Mouse (Mus musculus): ENCODE data around the gene Dlg2. TPM values are rescaled to one million over a fixed set of nuclear protein-coding genes. Genes with fewer than 3 reads are reported as not detected.

Dlg2 gene
- polyA plus RNA-seq, 1 experiment from 2014 or later: 1.3 TPM

DNA sequence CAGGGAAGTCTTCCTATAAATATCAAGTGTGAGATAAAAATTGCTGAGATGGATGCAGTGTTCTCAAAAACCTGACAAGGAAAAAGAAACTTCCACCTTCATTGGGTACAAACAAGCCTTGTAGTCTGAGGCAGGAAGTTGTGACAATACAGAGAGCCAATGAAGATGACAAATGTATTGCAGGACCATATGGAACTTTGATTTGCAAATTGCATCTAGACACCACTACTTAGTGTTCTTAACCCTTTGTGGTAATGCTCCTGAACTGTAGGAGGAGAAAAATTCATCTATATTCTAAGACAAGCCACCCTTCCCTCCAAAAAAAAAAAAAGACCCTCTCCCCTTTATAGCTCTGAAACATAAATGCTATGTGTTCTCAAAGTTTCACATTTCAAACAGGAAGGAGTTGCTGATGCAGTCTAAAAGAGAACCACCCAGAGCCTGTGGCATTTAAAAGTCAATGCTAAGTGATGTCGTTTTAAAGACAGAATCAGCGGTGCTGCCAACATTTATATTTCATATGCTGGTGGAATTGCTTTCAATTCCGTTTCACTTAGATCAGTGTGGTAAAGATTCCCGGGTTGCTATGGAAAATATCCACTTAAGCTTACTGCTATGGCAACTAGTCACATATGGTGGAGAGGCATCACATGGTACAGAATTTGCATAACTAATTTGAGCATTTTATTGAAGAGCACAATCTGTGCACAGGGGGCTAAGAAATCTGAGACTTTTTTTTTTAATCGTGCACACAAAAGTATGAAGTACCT lies 731.8 kb downstream of the Dlg2 start:
- no peaks in the 10 kb centered on the region for H3K36me3 ChIP-seq (replicated peaks)
- H3K27ac ChIP-seq (replicated peaks): no peak overlapping the region
- no peaks in the 10 kb centered on the region for H3K9me3 ChIP-seq
- no peak overlapping the region for H3K4me3 ChIP-seq
- H3K4me1 ChIP-seq: no peaks in the 10 kb centered on the region
- H3K27me3 ChIP-seq (replicated peaks; ENCODE audit: low read depth, poor library complexity, severe bottlenecking): no peaks in the 10 kb centered on the region
- 82% methylated on average over 5 of the region's 5 CpGs for WGBS
- no peak for DNase-seq (ENCODE audit: low spot score)

DNA sequence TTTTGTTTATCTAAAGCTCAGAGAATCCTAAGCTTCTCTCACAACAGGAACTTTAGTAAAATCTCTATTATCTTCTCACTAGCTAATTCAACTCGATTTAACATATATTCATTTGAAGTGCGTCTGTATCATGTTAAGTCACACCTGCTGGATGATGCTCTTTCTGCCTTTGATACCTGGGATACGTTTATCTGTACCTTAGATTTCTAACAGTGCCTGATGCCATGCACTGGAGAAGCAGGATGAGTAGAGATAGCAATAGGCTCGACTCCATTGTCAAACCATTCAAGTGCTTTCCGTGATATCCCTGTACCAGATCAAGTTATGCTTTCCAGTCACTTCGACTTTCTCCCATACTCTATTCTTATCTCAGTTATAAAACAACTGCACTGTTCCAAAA lies 732.5 kb downstream of the Dlg2 start:
- no peak overlapping the region for H3K27ac ChIP-seq (replicated peaks)
- H3K9me3 ChIP-seq: no peaks in the 10 kb centered on the region
- 76% methylated on average over 6 of the region's 6 CpGs for WGBS
- no peaks in the 10 kb centered on the region for H3K36me3 ChIP-seq (replicated peaks)
- H3K4me1 ChIP-seq: no peaks in the 10 kb centered on the region
- DNase-seq (ENCODE audit: low spot score): no peak
- no peak overlapping the region for H3K4me3 ChIP-seq
- no peaks in the 10 kb centered on the region for H3K27me3 ChIP-seq (replicated peaks; ENCODE audit: low read depth, poor library complexity, severe bottlenecking)

DNA sequence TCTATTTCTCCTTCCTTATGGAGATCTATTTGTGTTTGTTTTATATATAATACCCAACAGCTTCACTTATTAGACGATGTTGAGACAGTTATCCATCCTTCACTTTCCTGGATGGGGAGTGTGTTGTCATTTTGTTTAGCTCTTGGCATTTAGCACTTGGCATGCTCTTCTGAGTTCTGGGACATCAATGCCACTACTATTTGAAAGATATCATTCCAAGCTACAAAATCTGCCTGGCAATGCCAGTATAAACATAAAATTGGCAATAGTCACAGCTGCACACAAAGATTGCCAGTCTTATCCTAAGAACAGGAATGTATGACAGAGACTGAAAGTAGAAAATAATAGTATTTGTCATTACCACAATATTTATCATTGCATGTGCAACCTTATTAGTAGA lies 735.8 kb downstream of the Dlg2 start:
- H3K4me3 ChIP-seq: no peak overlapping the region
- H3K4me1 ChIP-seq: no peaks in the 10 kb centered on the region
- H3K36me3 ChIP-seq (replicated peaks): no peaks in the 10 kb centered on the region
- no peaks in the 10 kb centered on the region for H3K27me3 ChIP-seq (replicated peaks; ENCODE audit: low read depth, poor library complexity, severe bottlenecking)
- H3K27ac ChIP-seq (replicated peaks): no peak overlapping the region
- H3K9me3 ChIP-seq: no peaks in the 10 kb centered on the region
- DNase-seq (ENCODE audit: low spot score): no peak
- WGBS: 90% methylated on average over 1 of the region's 1 CpGs

DNA sequence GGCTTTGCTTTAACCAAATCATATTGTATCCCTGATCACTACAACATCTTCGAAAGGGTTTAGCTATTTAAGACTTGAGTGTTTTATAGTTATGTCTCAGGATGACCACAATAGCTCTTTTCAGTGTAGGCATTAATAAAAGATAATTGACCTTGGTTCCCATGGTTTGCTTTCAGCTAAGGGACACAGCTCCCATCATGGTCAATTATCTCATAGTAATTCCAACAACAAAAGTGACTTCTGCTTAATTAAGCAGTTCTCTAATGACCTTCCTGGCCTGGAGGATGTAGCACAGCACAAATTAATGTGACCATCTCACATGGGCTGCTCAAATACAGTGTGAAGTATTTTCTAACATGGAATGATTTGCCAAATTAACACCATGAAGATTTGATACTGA lies 738.4 kb downstream of the Dlg2 start:
- Histone ChIP-seq H3K27me3 (replicated peaks; ENCODE audit: low read depth, poor library complexity, severe bottlenecking) (no peaks in the 10 kb centered on the region), H3K36me3 (replicated peaks) (no peaks in the 10 kb centered on the region), H3K4me3 (no peak overlapping the region), H3K9me3 (no peaks in the 10 kb centered on the region), H3K27ac (replicated peaks) (no peak overlapping the region), H3K4me1 (0 out of 2 replicates have a peak, but pooled peaks cover 5% of the 10 kb centered on the region)
- DNase-seq (ENCODE audit: low spot score): no peak
- 81% methylated on average over 1 of the region's 1 CpGs for WGBS

DNA sequence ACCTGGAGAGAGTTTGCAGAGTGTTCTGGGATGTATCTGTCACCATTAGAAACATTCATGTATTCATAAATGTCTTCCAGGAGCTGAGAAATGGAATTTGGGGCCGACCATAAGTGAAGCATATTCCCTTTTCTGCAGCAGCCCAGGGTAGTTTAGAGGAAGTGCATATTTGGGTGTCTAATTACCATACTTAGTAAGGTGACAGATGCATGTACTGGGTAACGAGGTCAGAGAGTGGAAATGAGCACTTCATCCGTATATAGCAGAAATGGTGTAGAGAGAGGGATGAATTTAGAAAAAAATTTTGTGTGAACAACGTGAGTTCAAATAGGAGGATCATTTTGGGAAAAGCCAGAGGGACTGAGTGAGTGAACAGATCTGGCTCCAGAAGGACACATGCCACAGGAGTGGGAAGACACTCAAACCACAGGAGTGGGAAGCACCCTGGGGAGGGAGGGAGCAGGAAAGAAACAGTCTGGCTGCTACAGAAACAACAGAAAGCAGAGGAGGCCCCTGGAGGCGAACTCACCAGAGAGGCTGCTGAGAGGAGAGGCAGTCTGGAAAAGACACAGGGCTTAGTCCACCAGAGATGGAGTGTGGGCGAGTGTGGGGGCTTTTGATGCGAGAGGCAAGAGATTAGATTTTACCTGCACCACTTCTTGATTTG lies 742.0 kb downstream of the Dlg2 start:
- 66% methylated on average over 7 of the region's 7 CpGs for WGBS
- Histone ChIP-seq H3K36me3 (replicated peaks) (no peaks in the 10 kb centered on the region), H3K27me3 (replicated peaks; ENCODE audit: low read depth, poor library complexity, severe bottlenecking) (no peaks in the 10 kb centered on the region), H3K4me3 (no peak overlapping the region), H3K9me3 (no peaks in the 10 kb centered on the region), H3K4me1 (0 out of 2 replicates have a peak, but pooled peaks cover 5% of the 10 kb centered on the region), H3K27ac (replicated peaks) (no peak overlapping the region)
- DNase-seq (ENCODE audit: low spot score): no peak

DNA sequence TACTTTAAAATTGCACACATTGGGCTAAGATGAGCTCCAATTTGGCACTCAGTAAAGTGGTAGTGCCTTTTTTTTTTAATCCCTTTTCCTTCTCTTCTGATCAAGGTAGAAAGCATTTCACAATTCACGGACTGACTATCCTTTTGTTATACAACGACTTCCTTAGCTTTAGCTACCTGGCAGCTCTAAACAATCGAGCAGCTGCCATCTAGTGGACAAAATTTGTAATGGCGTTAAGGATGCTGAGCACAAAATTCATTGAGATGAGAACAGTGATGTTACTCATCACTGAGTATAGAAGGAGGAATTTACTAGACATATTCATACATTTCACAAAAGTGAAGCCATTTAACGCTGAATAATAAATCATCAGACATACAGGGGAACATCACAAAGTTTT lies 750.0 kb downstream of the Dlg2 start:
- no peaks in the 10 kb centered on the region for H3K4me1 ChIP-seq
- H3K27ac ChIP-seq (replicated peaks): no peak overlapping the region
- no peaks in the 10 kb centered on the region for H3K9me3 ChIP-seq
- WGBS: 1% methylated on average over 5 of the region's 5 CpGs
- peak; percentile 44 for DNase-seq (ENCODE audit: low spot score)
- no peak overlapping the region for H3K4me3 ChIP-seq
- no peaks in the 10 kb centered on the region for H3K36me3 ChIP-seq (replicated peaks)
- H3K27me3 ChIP-seq (replicated peaks; ENCODE audit: low read depth, poor library complexity, severe bottlenecking): no peaks in the 10 kb centered on the region

DNA sequence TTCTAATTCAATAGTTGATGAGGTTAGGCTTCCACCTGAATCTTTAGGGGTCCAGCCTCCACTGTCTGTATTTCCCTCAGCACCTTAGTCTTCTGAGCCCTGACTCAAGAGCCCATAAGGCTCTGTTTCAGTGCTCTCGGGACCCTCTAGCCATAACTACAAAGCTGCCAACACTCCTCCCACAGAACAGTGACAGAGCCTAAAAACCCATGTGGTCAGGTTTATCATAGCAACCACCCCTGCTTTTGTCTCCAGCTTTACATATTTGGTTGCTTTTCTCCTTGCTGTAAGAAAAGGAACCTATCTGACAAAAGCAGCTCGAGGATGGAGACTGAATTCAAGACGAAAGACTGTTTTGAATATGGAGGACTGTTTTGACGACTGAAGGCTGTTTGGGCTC lies 765.2 kb downstream of the Dlg2 start:
- DNase-seq (ENCODE audit: low spot score): no peak
- no peaks in the 10 kb centered on the region for H3K4me1 ChIP-seq
- WGBS: 78% methylated on average over 4 of the region's 4 CpGs
- no peak overlapping the region for H3K4me3 ChIP-seq
- H3K9me3 ChIP-seq: no peaks in the 10 kb centered on the region
- no peak overlapping the region for H3K27ac ChIP-seq (replicated peaks)
- no peaks in the 10 kb centered on the region for H3K27me3 ChIP-seq (replicated peaks; ENCODE audit: low read depth, poor library complexity, severe bottlenecking)
- H3K36me3 ChIP-seq (replicated peaks): no peaks in the 10 kb centered on the region

DNA sequence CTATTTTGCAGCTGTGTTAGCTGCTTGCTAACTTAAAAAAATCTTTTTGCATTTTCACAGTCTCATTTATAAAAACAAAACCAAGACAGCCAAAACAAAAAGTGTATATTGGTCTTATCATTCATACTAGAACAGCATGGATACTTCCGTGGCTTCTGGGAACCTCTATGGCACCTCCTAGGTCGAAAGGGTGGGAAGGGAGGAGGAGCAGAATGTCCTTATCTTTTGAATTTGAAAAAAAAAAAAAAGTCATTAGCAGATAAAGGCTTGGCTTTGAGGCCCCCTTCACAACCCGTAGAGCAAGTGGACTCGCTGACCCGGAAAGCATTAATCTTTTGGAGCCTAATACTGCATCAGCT lies 785.2 kb downstream of the Dlg2 start:
- Histone ChIP-seq H3K27me3 (replicated peaks; ENCODE audit: low read depth, poor library complexity, severe bottlenecking) (peaks cover 16% of the 10 kb centered on the region), H3K9me3 (no peaks in the 10 kb centered on the region), H3K4me1 (peaks cover 11% of the 10 kb centered on the region), H3K4me3 (peak overlapping the region; percentile 62), H3K27ac (replicated peaks) (no peak overlapping the region), H3K36me3 (replicated peaks) (no peaks in the 10 kb centered on the region)
- 4% methylated on average over 5 of the region's 5 CpGs for WGBS
- DNase-seq (ENCODE audit: low spot score): no peak

DNA sequence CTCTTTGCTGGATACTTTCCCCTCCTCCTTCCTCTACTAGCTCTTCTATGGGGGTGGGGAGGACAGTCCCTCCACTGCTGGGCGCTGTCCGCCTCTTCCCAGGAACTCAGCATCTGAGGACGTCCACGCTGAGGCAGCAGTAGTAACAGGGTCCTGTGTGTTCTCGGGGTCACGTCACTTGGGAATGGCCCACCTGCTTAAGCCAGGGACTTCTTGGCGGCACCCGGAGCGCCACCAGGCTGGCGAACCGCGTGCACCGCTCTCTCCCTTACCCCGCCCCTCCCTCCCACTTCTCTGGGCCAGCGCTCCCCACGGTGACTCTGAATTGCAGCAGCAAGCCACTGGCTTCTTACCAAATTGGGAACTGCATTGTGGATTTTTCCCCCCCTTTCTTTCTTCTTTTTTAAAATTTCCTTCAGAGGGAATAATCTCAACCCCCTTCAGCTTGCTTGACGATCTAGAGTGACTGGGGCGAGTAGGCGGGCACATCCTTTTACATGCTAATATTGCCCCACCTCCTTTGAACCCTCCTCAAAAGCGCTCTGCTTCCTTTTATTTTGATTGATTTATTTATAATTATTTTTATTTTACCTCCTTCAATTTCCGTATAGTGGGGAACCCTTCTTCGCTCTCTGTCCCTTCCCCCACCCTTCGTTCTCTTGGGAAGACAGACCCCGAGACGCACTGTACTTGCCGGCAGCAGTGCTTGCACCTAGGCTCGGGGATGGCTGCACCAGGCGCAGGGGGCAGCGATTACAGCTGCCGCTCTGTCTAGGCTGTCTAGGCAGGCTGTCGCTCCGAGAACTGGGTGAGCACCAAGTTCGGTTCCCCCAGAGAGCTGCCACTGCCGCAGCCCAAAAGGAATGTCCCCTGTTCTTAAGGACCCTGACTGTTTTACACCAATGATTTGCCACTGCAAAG lies 785.8 kb downstream of the Dlg2 start:
- no peaks in the 10 kb centered on the region for H3K9me3 ChIP-seq
- peak overlapping the region; percentile 62 for H3K4me3 ChIP-seq
- H3K27me3 ChIP-seq (replicated peaks; ENCODE audit: low read depth, poor library complexity, severe bottlenecking): peaks cover 16% of the 10 kb centered on the region
- peaks cover 11% of the 10 kb centered on the region for H3K4me1 ChIP-seq
- no peak overlapping the region for H3K27ac ChIP-seq (replicated peaks)
- peak; percentile 54 for DNase-seq (ENCODE audit: low spot score)
- H3K36me3 ChIP-seq (replicated peaks): no peaks in the 10 kb centered on the region
- under 1% methylated on average over 34 of the region's 34 CpGs for WGBS

DNA sequence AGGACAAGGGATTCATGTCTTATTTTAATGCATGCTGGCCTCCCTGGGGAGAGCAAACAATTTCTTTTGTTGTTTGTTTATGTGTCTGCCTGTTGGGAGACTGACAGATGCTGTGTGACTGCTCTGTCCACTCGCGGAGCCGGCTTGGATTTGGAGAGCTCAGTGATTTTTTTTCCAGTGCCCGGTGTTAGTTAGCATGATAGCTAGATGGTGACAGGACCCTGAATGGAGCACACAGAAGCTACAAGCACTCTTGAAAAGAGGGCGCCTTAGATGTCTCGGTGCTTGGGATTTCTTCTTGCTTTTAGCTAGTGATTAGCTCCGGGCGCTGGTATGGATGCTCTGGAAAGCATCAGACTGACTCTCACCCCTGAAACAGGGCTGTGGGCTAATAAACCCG lies 786.5 kb downstream of the Dlg2 start:
- WGBS: 9% methylated on average over 9 of the region's 9 CpGs
- H3K27ac ChIP-seq (replicated peaks): no peak overlapping the region
- DNase-seq (ENCODE audit: low spot score): no peak

DNA sequence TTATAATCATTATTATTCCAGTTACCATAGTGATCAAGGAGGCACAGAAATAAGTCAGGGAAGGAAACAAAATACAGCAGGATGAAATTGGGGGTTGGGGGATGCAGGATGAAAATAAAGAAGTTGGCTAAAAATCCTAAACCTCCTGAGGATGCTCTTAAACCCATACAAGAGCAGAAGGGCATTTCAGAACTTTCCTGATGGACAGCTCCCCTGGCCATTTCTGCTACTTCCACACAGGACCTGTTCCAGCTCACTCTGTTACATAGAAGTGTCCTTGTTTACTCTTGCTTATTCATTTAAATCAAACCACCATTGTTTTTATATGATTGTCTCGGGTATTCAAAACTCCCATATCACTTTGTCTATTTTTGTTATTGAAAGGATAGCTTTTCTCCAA lies 791.3 kb downstream of the Dlg2 start:
- H3K4me3 ChIP-seq: no peak overlapping the region
- H3K27me3 ChIP-seq (replicated peaks; ENCODE audit: low read depth, poor library complexity, severe bottlenecking): peaks cover 13% of the 10 kb centered on the region
- WGBS: 22% methylated on average over 1 of the region's 1 CpGs
- H3K9me3 ChIP-seq: no peaks in the 10 kb centered on the region
- peaks cover 5% of the 10 kb centered on the region; the same call in 1 of the 2 replicates for H3K4me1 ChIP-seq
- H3K27ac ChIP-seq (replicated peaks): no peak overlapping the region
- DNase-seq (ENCODE audit: low spot score): peak; percentile 60
- H3K36me3 ChIP-seq (replicated peaks): no peaks in the 10 kb centered on the region

More for the DNA sequence above, 786.5 kb downstream of the Dlg2 start:
- H3K36me3 ChIP-seq (replicated peaks): no peaks in the 10 kb centered on the region
- H3K4me3 ChIP-seq: peak overlapping the region; percentile 62
- H3K9me3 ChIP-seq: no peaks in the 10 kb centered on the region
- peaks cover 16% of the 10 kb centered on the region for H3K27me3 ChIP-seq (replicated peaks; ENCODE audit: low read depth, poor library complexity, severe bottlenecking)
- peaks cover 11% of the 10 kb centered on the region for H3K4me1 ChIP-seq

DNA sequence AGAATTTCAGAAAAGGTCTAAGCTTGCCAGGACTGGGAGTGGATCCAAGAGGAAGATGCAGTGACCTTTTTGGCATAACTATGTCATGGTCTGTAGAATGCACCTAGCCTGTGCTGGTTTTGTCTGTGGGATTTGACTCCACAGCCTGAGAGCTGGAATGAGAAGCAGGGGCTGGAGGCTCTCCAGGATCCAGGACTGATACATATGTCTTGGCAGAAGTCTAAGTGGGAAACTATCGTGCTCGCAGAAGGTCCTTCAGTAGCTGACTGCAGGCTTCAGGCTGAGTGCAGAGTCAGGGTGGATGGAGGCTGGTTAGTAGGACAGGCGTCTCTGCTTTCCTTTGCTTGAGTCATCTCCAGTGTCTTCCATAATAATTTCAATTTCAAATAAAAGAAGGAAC lies 807.7 kb downstream of the Dlg2 start:
- WGBS: 89% methylated on average over 3 of the region's 3 CpGs
- no peak overlapping the region for H3K4me3 ChIP-seq
- no peak for DNase-seq (ENCODE audit: low spot score)
- H3K27ac ChIP-seq (replicated peaks): no peak overlapping the region
- H3K36me3 ChIP-seq (replicated peaks): no peaks in the 10 kb centered on the region
- no peaks in the 10 kb centered on the region for H3K9me3 ChIP-seq
- no peaks in the 10 kb centered on the region for H3K27me3 ChIP-seq (replicated peaks; ENCODE audit: low read depth, poor library complexity, severe bottlenecking)
- H3K4me1 ChIP-seq: no peaks in the 10 kb centered on the region

Measured in embryonic facial prominence, embryonic 10.5 days (tissue).